Comparison of ENCODE assay signal across 13 mouse cellular contexts in the genomic region with DNA sequence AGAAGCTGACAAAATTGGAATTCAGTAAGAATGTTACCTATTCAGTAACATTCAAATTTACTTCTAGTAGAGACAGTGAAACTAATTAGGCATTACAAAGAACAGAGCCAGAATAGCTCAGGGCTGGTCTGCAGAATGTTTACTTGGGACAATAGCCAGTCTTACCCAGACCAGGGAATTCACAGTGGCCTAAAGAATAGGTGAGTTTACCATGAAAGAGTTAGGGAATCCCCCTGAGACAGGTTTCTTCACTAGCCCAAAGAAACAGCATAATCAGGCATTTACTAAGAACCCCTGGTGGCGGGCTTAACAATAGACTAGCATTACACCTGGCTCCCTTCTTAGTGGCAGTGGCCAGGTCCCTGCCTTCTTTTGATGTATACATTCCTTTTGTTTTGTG. TPM values are rescaled to one million over a fixed set of nuclear protein-coding genes. Genes with fewer than 3 reads are reported as not detected.
"Had no signal": no experiment of that assay in that cellular context is flagged by ENCODE, and none has a peak within 500 bp of the region (broad histone marks: within the 10 kb centered on the region; RNA-seq: fewer than 3 reads in every experiment).

No protein-coding gene starts in this region.

RNA-seq across cellular contexts. Expression of a gene that starts 7.0 kb away (rescaled TPM):
- total RNA-seq: common myeloid progenitor, adult 5-6 weeks; gastrocnemius, adult 18-20 months; gastrocnemius, adult 2 months; gastrocnemius, adult 8-10 months; gastrocnemius, postnatal 14 days; gastrocnemius, postnatal 25 days; gastrocnemius, postnatal 36 days; gastrocnemius, postnatal 4 days; granulocyte monocyte progenitor cell, adult 5-6 weeks had no signal
- polyA plus RNA-seq: erythroblast, embryonic 14.5 days; forebrain, embryonic 11.5 days; heart, adult 2 months had no signal

RNA-seq across cellular contexts. Expression of a gene that starts 54.8 kb away (rescaled TPM):
- total RNA-seq: heart, adult 8-10 months had no signal
- polyA plus RNA-seq: erythroblast, embryonic 14.5 days; heart, adult 2 months had no signal
